Mouse (Mus musculus): ENCODE measurements at regions not wholly inside any gene's neighbourhood (a gene's known extent, or its start where the extent isn't known, plus 50 kb on each side); places are given as distances from the start of the nearest gene placed in this dataset.
A peak's percentile ranks its signal among the peaks of the same experiment; 100 is the strongest.

DNA sequence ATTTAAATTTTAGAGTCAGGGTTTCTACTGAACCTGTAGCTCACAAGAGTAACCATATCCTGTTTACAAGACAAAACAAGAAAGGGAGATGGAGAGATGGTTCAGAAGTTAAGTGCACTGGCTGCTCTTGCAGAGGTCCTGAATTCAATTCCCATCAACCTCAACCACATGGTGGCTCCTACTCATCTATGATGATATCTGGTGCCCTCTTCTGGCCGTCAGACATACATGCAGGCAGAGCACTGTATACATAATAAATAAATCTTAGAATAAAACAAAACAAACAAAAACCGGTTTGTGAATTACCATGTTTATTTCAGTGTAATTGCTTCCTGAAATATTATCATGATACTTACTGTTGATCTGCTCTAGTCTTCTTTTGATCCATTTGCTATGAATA is 845.4 kb downstream of the Pcdh18 start:
- H3K4me3 ChIP-seq = no peak overlapping the region
- no peak overlapping the region for H3K27ac ChIP-seq
- WGBS = 63% methylated on average over 2 of the region's 2 CpGs
- no peaks in the 10 kb centered on the region for H3K4me1 ChIP-seq
- no peaks in the 10 kb centered on the region for H3K27me3 ChIP-seq
- no peak for ATAC-seq (ENCODE audit: low FRiP score, low read depth)
- no peaks in the 10 kb centered on the region for H3K36me3 ChIP-seq
- no peak overlapping the region for H3K4me2 ChIP-seq (replicated peaks)
- H3K9me3 ChIP-seq = no peaks in the 10 kb centered on the region
- H3K9ac ChIP-seq = no peak overlapping the region

- Histone ChIP-seq H3K4me2 (replicated peaks) (no peak overlapping the region), H3K4me1 (no peaks in the 10 kb centered on the region), H3K4me3 (no peak overlapping the region), H3K27me3 (no peaks in the 10 kb centered on the region), H3K9ac (no peak overlapping the region), H3K36me3 (no peaks in the 10 kb centered on the region), H3K27ac (no peak overlapping the region), H3K9me3 (no peaks in the 10 kb centered on the region)
- WGBS = 82% methylated on average over 3 of the region's 3 CpGs
- ATAC-seq (ENCODE audit: low FRiP score, low read depth) = no peak
These were observed 866.7 kb downstream of the Pcdh18 start for GRCm38 (mm10) chr3:48890403-48890802.

- ATAC-seq (ENCODE audit: low FRiP score, low read depth) = no peak
These were observed 869.2 kb downstream of the Pcdh18 start for GRCm38 (mm10) chr3:48887885-48888284.

DNA sequence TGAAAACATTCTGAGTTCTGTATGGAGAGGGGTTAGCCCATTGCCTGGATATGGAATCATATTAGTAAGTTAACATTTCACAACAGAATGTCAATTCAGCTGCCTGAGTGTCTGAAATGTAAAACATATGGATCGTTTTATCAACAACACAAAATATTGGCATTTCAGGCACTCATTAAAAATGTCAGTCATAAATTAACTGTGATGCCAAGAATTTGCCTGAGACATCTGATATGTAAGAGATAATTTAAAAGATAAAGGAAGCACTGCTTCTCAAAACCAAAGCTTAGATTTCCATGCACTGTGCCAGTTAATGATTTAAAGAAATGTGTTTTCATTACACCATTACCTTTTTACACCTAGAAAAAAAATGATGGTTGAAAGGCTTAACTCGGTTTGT is 887.6 kb downstream of the Pcdh18 start:
- no peak overlapping the region for H3K9ac ChIP-seq
- WGBS = 60% methylated on average over 2 of the region's 2 CpGs

More at GRCm38 (mm10) chr3:48887885-48888284, 869.2 kb downstream of the Pcdh18 start:
- no peaks in the 10 kb centered on the region for H3K9me3 ChIP-seq
- no peak overlapping the region for H3K9ac ChIP-seq
- 34% methylated on average over 4 of the region's 4 CpGs for WGBS
- no peak overlapping the region for H3K4me2 ChIP-seq (replicated peaks)
- no peak overlapping the region for H3K4me3 ChIP-seq
- no peaks in the 10 kb centered on the region for H3K36me3 ChIP-seq
- no peaks in the 10 kb centered on the region for H3K27me3 ChIP-seq
- H3K4me1 ChIP-seq = no peaks in the 10 kb centered on the region
- no peak overlapping the region for H3K27ac ChIP-seq

DNA sequence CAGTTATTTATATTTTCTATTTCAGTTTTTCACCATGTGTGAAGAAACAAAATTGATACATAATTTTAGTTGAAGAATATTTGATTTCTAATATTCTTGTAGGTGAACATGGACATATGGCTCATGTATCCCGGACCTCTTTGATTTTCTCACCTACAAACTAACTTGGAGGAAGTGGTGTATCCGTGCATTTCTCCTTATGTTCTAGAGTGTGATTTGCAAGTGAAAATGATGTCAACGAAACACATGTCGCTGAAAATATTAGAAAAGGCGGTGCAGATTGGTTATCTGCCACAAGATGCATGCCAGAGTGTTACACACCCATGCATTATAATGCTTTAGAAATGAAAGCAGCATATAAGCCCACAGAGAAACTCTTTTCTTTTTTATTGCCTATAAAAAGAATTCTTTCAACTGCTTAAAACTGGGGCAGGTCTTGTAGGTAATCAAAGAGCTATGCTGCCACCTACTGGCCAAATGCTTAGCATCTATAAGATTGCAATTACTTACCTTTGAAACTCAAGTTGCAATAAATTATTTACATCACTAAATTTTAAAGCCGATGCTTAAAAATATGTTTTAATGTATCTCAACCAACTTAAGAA is 911.0 kb downstream of the Pcdh18 start:
- Histone ChIP-seq H3K4me3 (no peak overlapping the region), H3K4me2 (replicated peaks) (peak overlapping the region; percentile 27)
- ATAC-seq (ENCODE audit: low FRiP score, low read depth) = peak; percentile 86

More for the DNA sequence above, 887.6 kb downstream of the Pcdh18 start:
- H3K4me1 ChIP-seq = no peaks in the 10 kb centered on the region
- H3K4me2 ChIP-seq (replicated peaks) = no peak overlapping the region
- no peak overlapping the region for H3K27ac ChIP-seq
- no peak for ATAC-seq (ENCODE audit: low FRiP score, low read depth)
- no peaks in the 10 kb centered on the region for H3K36me3 ChIP-seq
- no peaks in the 10 kb centered on the region for H3K27me3 ChIP-seq
- H3K9me3 ChIP-seq = no peaks in the 10 kb centered on the region
- no peak overlapping the region for H3K4me3 ChIP-seq

GRCm38 (mm10) chr3:48840692-48841091 is 916.4 kb downstream of the Pcdh18 start:
- Histone ChIP-seq H3K9me3 (no peaks in the 10 kb centered on the region), H3K9ac (no peak overlapping the region), H3K36me3 (no peaks in the 10 kb centered on the region), H3K27me3 (no peaks in the 10 kb centered on the region), H3K27ac (no peak overlapping the region), H3K4me1 (no peaks in the 10 kb centered on the region), H3K4me2 (replicated peaks) (no peak overlapping the region), H3K4me3 (no peak overlapping the region)
- no peak for ATAC-seq (ENCODE audit: low FRiP score, low read depth)
- 73% methylated on average over 3 of the region's 3 CpGs for WGBS

More for the DNA sequence above, 911.0 kb downstream of the Pcdh18 start:
- no peak overlapping the region for H3K27ac ChIP-seq
- no peaks in the 10 kb centered on the region for H3K4me1 ChIP-seq
- WGBS = 17% methylated on average over 6 of the region's 6 CpGs
- H3K9ac ChIP-seq = no peak overlapping the region
- H3K36me3 ChIP-seq = no peaks in the 10 kb centered on the region
- H3K27me3 ChIP-seq = no peaks in the 10 kb centered on the region
- H3K9me3 ChIP-seq = no peaks in the 10 kb centered on the region

- no peak for ATAC-seq (ENCODE audit: low FRiP score, low read depth)
- H3K9me3 ChIP-seq = no peaks in the 10 kb centered on the region
These were observed 933.8 kb downstream of the Pcdh18 start for GRCm38 (mm10) chr3:48823360-48823759.

GRCm38 (mm10) chr3:48804398-48804797 is 952.7 kb downstream of the Pcdh18 start:
- Histone ChIP-seq H3K4me2 (replicated peaks) (no peak overlapping the region), H3K27me3 (no peaks in the 10 kb centered on the region), H3K4me1 (no peaks in the 10 kb centered on the region), H3K9me3 (no peaks in the 10 kb centered on the region), H3K36me3 (no peaks in the 10 kb centered on the region), H3K27ac (no peak overlapping the region), H3K4me3 (no peak overlapping the region), H3K9ac (no peak overlapping the region)
- no peak for ATAC-seq (ENCODE audit: low FRiP score, low read depth)
- 60% methylated on average over 5 of the region's 5 CpGs for WGBS

More at GRCm38 (mm10) chr3:48823360-48823759, 933.8 kb downstream of the Pcdh18 start:
- WGBS = 48% methylated on average over 6 of the region's 6 CpGs
- Histone ChIP-seq H3K27ac (no peak overlapping the region), H3K4me3 (no peak overlapping the region), H3K36me3 (no peaks in the 10 kb centered on the region), H3K27me3 (no peaks in the 10 kb centered on the region), H3K4me2 (replicated peaks) (no peak overlapping the region), H3K4me1 (no peaks in the 10 kb centered on the region), H3K9ac (no peak overlapping the region)

GRCm38 (mm10) chr3:48771709-48772108 is 985.4 kb downstream of the Pcdh18 start:
- WGBS = 91% methylated on average over 4 of the region's 4 CpGs
- H3K36me3 ChIP-seq = no peaks in the 10 kb centered on the region
- no peaks in the 10 kb centered on the region for H3K4me1 ChIP-seq
- ATAC-seq (ENCODE audit: low FRiP score, low read depth) = no peak
- no peak overlapping the region for H3K27ac ChIP-seq
- no peak overlapping the region for H3K4me2 ChIP-seq (replicated peaks)
- H3K4me3 ChIP-seq = no peak overlapping the region
- H3K9ac ChIP-seq = no peak overlapping the region
- no peaks in the 10 kb centered on the region for H3K9me3 ChIP-seq
- no peaks in the 10 kb centered on the region for H3K27me3 ChIP-seq
